Mouse (Mus musculus) CH12.LX (cell line): ENCODE results near the gene Hist1h2bl. TPM values are rescaled to one million over a fixed set of nuclear protein-coding genes. Genes with fewer than 3 reads are reported as not detected.

Source experiments
- DNase-seq: peaks from one replicate; pipeline ENCODE4 v3.0.0-alpha.2; 2013; ENCODE audit errors: extremely low read depth
- H3K27ac ChIP-seq: 2 replicates; pipeline ENCODE4 v1.5.1; 2012; ENCODE audit warnings: low read depth, mild to moderate bottlenecking, control low read depth, moderate library complexity; ENCODE audit not compliant: insufficient read depth
- H3K27me3 ChIP-seq: replicated peaks from 2 replicates; pipeline ENCODE3; 2012; ENCODE audit warnings: inconsistent platforms
- H3K36me3 ChIP-seq, 2 experiments: replicated peaks in 1 of 2; 2 replicates each; pipeline versions ENCODE3 to v1.6.1; 2012; ENCODE audit warnings: inconsistent platforms in 1 of 2, low read length in 1 of 2, mild to moderate bottlenecking in 1 of 2, mixed read lengths in 1 of 2, moderate library complexity in 1 of 2; ENCODE audit not compliant: control insufficient read depth in 1 of 2, insufficient read depth in 1 of 2
- H3K4me1 ChIP-seq, 2 experiments: 2 replicates each; pipeline ENCODE4 v1.6.1; 2012; ENCODE audit warnings: inconsistent platforms in 1 of 2, moderate library complexity in 1 of 2; ENCODE audit not compliant: insufficient read depth in 2 of 2, control insufficient read depth in 1 of 2
- H3K4me2 ChIP-seq: 2 replicates; pipeline ENCODE4 v1.6.1; 2012; ENCODE audit warnings: low read depth, mild to moderate bottlenecking, control low read depth; ENCODE audit not compliant: poor library complexity, insufficient read depth, severe bottlenecking
- H3K4me3 ChIP-seq, 3 experiments: fragments of 150-350 bp in 1 of 3; sonication (generic) in 1 of 3; replicated peaks in 1 of 3; 2 replicates each; pipeline versions ENCODE3 to v1.5.1; 2011 to 2012; ENCODE audit warnings: low read depth in 2 of 3, low read length in 2 of 3, mild to moderate bottlenecking in 2 of 3, moderate library complexity in 2 of 3, control low read depth in 1 of 3, improper control_type of control experiment in 1 of 3, inconsistent platforms in 1 of 3, mixed read lengths in 1 of 3; ENCODE audit not compliant: poor library complexity in 1 of 3
- H3K79me2 ChIP-seq: replicated peaks from 2 replicates; pipeline ENCODE4 v1.6.1; 2012; ENCODE audit warnings: mild to moderate bottlenecking, moderate library complexity; ENCODE audit not compliant: control insufficient read depth, poor library complexity, insufficient read depth, severe bottlenecking; ENCODE audit errors: extremely low read depth
- H3K9ac ChIP-seq: 2 replicates; pipeline ENCODE4 v1.6.1; 2012; ENCODE audit warnings: low read depth, mild to moderate bottlenecking, control low read depth, moderate library complexity; ENCODE audit not compliant: insufficient read depth
- H3K9me3 ChIP-seq: replicated peaks from 2 replicates; pipeline ENCODE3; 2012; ENCODE audit warnings: low read length, inconsistent platforms, mixed read lengths
- CTCF ChIP-seq, 2 experiments: IDR thresholded peaks in 1 of 2; conservative IDR thresholded peaks in 1 of 2; 2 replicates each; pipeline ENCODE4 v1.5.1; 2011 to 2012; ENCODE audit warnings: low read depth in 2 of 2, low read length in 2 of 2, improper control_type of control experiment in 1 of 2, inconsistent platforms in 1 of 2, mild to moderate bottlenecking in 1 of 2, moderate library complexity in 1 of 2
- E2F4 ChIP-seq: IDR thresholded peaks from 2 replicates; pipeline ENCODE4 v1.6.1; 2011; ENCODE audit warnings: low read depth, low read length, improper control_type of control experiment; ENCODE audit not compliant: insufficient replicate concordance
- ELF1 ChIP-seq: IDR thresholded peaks from 2 replicates; pipeline ENCODE4 v1.6.1; 2014; ENCODE audit warnings: low read depth, mild to moderate bottlenecking, inconsistent platforms, low read length, improper control_type of control experiment
- HCFC1 ChIP-seq: IDR thresholded peaks from 2 replicates; pipeline ENCODE4 v1.6.1; 2012; ENCODE audit warnings: low read depth, mild to moderate bottlenecking, inconsistent platforms, low read length, improper control_type of control experiment
- IRF4 ChIP-seq: IDR thresholded peaks from 2 replicates; pipeline ENCODE4 v1.6.1; 2014; ENCODE audit warnings: low read depth, mild to moderate bottlenecking, inconsistent platforms, low read length, improper control_type of control experiment
- KAT2A ChIP-seq: IDR thresholded peaks from 2 replicates; pipeline ENCODE4 v1.6.1; 2012; ENCODE audit warnings: low read length, improper control_type of control experiment, inconsistent platforms; ENCODE audit not compliant: insufficient replicate concordance
- MAFK ChIP-seq: IDR thresholded peaks from 2 replicates; pipeline ENCODE4 v1.6.1; 2011; ENCODE audit warnings: low read length, improper control_type of control experiment; ENCODE audit not compliant: insufficient replicate concordance
- MAZ ChIP-seq: IDR thresholded peaks from 2 replicates; pipeline ENCODE4 v1.6.1; 2012; ENCODE audit warnings: low read depth, mild to moderate bottlenecking, inconsistent platforms, low read length, improper control_type of control experiment, moderate library complexity
- MXI1 ChIP-seq: IDR thresholded peaks from 2 replicates; pipeline ENCODE4 v1.6.1; 2011; ENCODE audit warnings: mild to moderate bottlenecking, low read depth, low read length, improper control_type of control experiment
- MYC ChIP-seq: IDR thresholded peaks from 2 replicates; pipeline ENCODE4 v1.6.1; 2011; ENCODE audit warnings: low read depth, mild to moderate bottlenecking, improper control_type of control experiment, low read length
- NELFE ChIP-seq: IDR thresholded peaks from 2 replicates; pipeline ENCODE4 v1.6.1; 2011; ENCODE audit warnings: low read depth, low read length, improper control_type of control experiment
- NRF1 ChIP-seq: IDR thresholded peaks from 2 replicates; pipeline ENCODE4 v1.6.1; 2014; ENCODE audit warnings: low read depth, mild to moderate bottlenecking, inconsistent platforms, low read length, improper control_type of control experiment, moderate library complexity
- POLR2A ChIP-seq: IDR thresholded peaks from 2 replicates; pipeline ENCODE4 v1.6.1; 2011; ENCODE audit warnings: low read depth, mild to moderate bottlenecking, improper control_type of control experiment, low read length
- POLR2AphosphoS2 ChIP-seq: IDR thresholded peaks from 2 replicates; pipeline ENCODE4 v1.6.1; 2011; ENCODE audit warnings: low read depth, low read length, improper control_type of control experiment
- RAD21 ChIP-seq: IDR thresholded peaks from 2 replicates; pipeline ENCODE4 v1.6.1; 2011; ENCODE audit warnings: low read depth, mild to moderate bottlenecking, low read length, improper control_type of control experiment, moderate library complexity
- RCOR1 ChIP-seq: conservative IDR thresholded peaks from 2 replicates; pipeline ENCODE4 v1.6.1; 2012; ENCODE audit warnings: low read depth, mild to moderate bottlenecking, inconsistent platforms, low read length, improper control_type of control experiment
- SMC3 ChIP-seq: IDR thresholded peaks from 2 replicates; pipeline ENCODE4 v1.6.1; 2011; ENCODE audit warnings: low read depth, low read length, improper control_type of control experiment
- TBP ChIP-seq: conservative IDR thresholded peaks from 2 replicates; pipeline ENCODE4 v1.6.1; 2011; ENCODE audit warnings: low read depth, low read length, improper control_type of control experiment
- TCF12 ChIP-seq: IDR thresholded peaks from 2 replicates; pipeline ENCODE4 v1.6.1; 2014; ENCODE audit warnings: low read depth, mild to moderate bottlenecking, inconsistent platforms, low read length, improper control_type of control experiment
- ZMIZ1 ChIP-seq: IDR thresholded peaks from 2 replicates; pipeline ENCODE4 v1.6.1; 2012; ENCODE audit warnings: low read depth, mild to moderate bottlenecking, inconsistent platforms, low read length, improper control_type of control experiment
- ZNF384 ChIP-seq: IDR thresholded peaks from 2 replicates; pipeline ENCODE4 v1.6.1; 2012; ENCODE audit warnings: low read depth, low read length, improper control_type of control experiment, inconsistent platforms
- dilution Hi-C: fragments of 300-500 bp; cut with MboI; formaldehyde crosslinking; loops from 2 replicates; pipeline ENCODE4 v1.14.3; 2020; ENCODE audit warnings: low sequenced_read_pairs; ENCODE audit not compliant: extremely low pct_unique_long_range_greater_than_20kb, extremely low pct_ligation_motif_present
- in situ Hi-C: fragments of 300-500 bp; cut with MboI; formaldehyde crosslinking; loops from 3 replicates; pipeline ENCODE4 v1.14.3; 2019; ENCODE audit warnings: low sequenced_read_pairs, low pct_ligation_motif_present, low pct_unique_long_range_greater_than_20kb, mixed read lengths
- polyA plus RNA-seq: library from polyadenylated mRNA; unstranded; fragments of >175 nt; gene quantifications from 2 replicates; pipeline ENCODE4 v1.2.1, GENCODE M21; 2012; ENCODE audit warnings: low read depth; ENCODE audit not compliant: insufficient read length
- total RNA-seq, 2 experiments: library from RNA; depleted of rRNA; stranded (reverse); fragments of 300-350 nt in 1 of 2; fragments of >200 nt in 1 of 2; gene quantifications; 2 replicates each; pipeline ENCODE4 v1.2.3; 2012 to 2014

Hist1h2bl gene
- total and polyA plus RNA-seq, 3 experiments: 1.7 to 897 (median 18.1) TPM

GRCm38 (mm10) chr13:21710031-21710711, 5.8 kb downstream of the Hist1h2bl start:
- dilution Hi-C loops (no loop called here), in situ Hi-C loops (loop anchor here (25.0 kb wide), 2 partner anchors 227 to 323 kb away; partner anchors contain the start of gene Zfp184)
- no peaks in the 10 kb centered on the region for H3K36me3 ChIP-seq
- H3K9ac ChIP-seq: peak overlapping the region; percentile 89
- no peaks in the 10 kb centered on the region for H3K79me2 ChIP-seq
- H3K4me1 ChIP-seq: peaks cover 8 to 16% of the 10 kb centered on the region in 2 experiments; a peak in 3 of 4 replicates
- TF ChIP-seq RAD21 (peak; percentile 27), MYC (0 out of 2 replicates have a peak, but pooled peaks have one; percentile 26), ELF1 (peak; percentile 88), HCFC1 (peak; percentile 67), POLR2A (peak; percentile 57), MXI1 (no peak), RCOR1 (no peak), E2F4 (peak; percentile 27; the same call in 1 of the 2 replicates), NRF1 (0 out of 2 replicates have a peak, but pooled peaks have one; percentile 38), MAZ (no peak), IRF4 (peak; percentile 52; the same call in 1 of the 2 replicates), KAT2A (peak; percentile 62; the same call in 1 of the 2 replicates), CTCF (conservative IDR thresholded peaks at IDR 0.05 in 1 of 2, IDR thresholded peaks at IDR 0.05 in 1 of 2; ENCODE audit: low read depth in 2 of 2, low read length in 2 of 2) (peak; percentile 19 to 76; a peak in 3 of 4 replicates), NELFE (peak; percentile 53; the same call in 1 of the 2 replicates), ZMIZ1 (no peak), POLR2AphosphoS2 (no peak), MAFK (peak; percentile 88), TCF12 (peak; percentile 57; the same call in 1 of the 2 replicates), SMC3 (0 out of 2 replicates have a peak, but pooled peaks have one; percentile 14), ZNF384 (no peak), TBP (peak; percentile 98)
- no peak overlapping the region for H3K4me2 ChIP-seq
- peaks cover 3% of the 10 kb centered on the region for H3K27me3 ChIP-seq
- DNase-seq: peak; percentile 89
- peak overlapping the region; percentile 27; the same call in 1 of the 2 replicates for H3K27ac ChIP-seq
- no peaks in the 10 kb centered on the region for H3K9me3 ChIP-seq
- H3K4me3 ChIP-seq: peak overlapping the region; percentile 70 to 87 (median 82)
